Mouse (Mus musculus) spleen, postnatal 4 days (tissue): Measurements from ENCODE around the gene Myl9.
A peak's percentile ranks its signal among the peaks of the same experiment; 100 is the strongest.

Experiments used
- DNase-seq, 2 experiments: peaks; one replicate each; pipeline ENCODE4 v3.0.0; 2022; ENCODE audit warnings: low spot score in 2 of 2

The Myl9 gene

GRCm38 (mm10) chr2:156774738-156775454 lies at the start of gene Myl9:
Myl9 (plus strand) TSS chr2:156775420.
- DNase-seq: peak in 1 of 2 experiments; percentile 64

- DNase-seq: no peak
Observed at GRCm38 (mm10) chr2:156726344-156726743, 48.9 kb upstream of the Myl9 start.

- no peak for DNase-seq
Observed at GRCm38 (mm10) chr2:156726878-156727277, 48.3 kb upstream of the Myl9 start.

DNA sequence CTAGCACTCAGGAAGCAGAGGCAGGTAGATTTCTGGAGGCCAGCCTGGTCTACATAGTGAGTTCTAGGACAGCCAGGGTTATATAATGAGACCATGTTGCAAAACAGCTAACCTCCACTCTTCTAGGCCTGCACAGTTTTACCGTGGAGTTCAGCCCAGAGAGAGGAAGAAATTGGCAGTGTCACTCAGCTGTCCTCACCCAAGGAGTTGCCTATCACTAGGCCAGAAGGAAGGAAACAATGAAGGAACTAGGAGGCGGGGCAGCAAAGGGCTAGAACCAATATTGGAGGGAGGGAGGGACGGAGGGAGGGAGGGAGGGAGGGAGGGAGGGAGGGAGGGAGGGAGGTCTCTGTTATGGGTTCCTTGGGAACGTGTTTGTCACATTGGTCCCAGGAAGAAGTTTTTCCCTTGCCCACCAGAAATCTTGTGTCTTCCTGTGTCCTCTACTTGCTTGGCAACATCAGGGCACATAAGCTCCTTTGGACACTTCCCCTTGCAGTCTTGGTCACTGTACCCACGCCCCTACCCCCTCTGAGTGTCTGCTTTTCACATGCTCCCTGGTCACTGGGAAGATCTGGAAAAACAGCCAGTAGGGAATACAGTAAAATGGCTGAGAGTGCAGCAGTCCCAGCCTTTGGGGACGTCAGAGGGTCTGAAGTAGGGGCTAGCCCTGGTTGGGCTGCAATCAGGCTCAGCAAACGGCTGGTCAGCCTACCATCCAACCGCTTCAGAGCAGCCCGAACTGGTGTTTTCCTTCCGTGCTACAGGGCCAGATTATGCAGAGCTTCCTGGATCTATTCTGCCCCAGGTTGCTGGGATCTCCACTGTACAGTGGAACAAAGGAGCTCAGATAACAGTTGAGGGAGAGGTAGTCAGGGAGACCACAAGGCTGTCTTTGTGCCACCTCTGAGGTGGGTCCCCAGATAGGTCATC lies 45.4 kb upstream of the Myl9 start:
- no peak for DNase-seq

DNA sequence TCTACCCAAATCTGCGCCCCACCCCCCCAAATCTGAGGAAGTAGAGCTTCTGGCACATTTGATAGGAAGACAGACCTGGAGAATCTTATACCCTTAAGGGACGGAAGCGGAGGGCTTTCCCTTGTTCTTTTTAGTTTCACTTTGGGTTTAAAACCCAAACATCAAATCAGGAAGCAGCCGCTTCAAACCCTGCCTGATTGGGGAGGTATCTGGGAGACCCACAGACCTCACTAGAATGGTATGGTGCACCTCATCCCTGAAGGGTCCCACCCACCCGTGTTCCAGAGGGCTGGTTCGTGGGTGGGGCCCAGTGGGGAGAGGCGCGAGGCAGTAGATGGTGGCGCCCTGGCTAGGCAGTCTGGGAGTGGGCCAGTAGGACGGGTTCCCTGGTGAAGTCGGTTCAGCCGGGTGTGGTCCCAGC lies 44.7 kb upstream of the Myl9 start:
- DNase-seq: peak; percentile 25 to 74

DNA sequence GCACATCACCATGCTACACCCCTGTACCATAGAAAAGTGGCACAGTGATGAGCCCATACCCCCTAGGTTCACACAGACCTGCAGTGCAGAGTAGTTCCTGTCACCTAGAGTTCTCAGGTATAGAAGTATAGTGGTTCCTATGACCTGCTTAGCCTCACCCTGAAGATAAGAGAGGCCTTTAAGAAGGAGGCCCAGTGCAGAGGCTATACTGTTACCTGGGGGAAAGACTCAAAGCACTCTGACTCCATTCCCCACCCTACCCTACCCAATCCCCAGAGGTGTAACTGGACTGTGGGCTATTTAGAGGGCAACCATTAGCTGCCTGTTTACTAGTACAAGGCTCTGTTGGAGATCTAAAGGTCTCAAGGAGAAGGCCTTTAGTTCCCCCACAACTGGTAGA lies 43.6 kb upstream of the Myl9 start:
- no peak for DNase-seq

- no peak for DNase-seq
Observed at GRCm38 (mm10) chr2:156732109-156732508, 43.1 kb upstream of the Myl9 start.

- DNase-seq: no peak
Observed at GRCm38 (mm10) chr2:156735761-156736335, 39.4 kb upstream of the Myl9 start.

- no peak for DNase-seq
Observed at GRCm38 (mm10) chr2:156736846-156737245, 38.4 kb upstream of the Myl9 start.

- no peak for DNase-seq
Observed at GRCm38 (mm10) chr2:156737976-156738375, 37.2 kb upstream of the Myl9 start.

GRCm38 (mm10) chr2:156741265-156741664 lies 34.0 kb upstream of the Myl9 start:
- no peak for DNase-seq

DNA sequence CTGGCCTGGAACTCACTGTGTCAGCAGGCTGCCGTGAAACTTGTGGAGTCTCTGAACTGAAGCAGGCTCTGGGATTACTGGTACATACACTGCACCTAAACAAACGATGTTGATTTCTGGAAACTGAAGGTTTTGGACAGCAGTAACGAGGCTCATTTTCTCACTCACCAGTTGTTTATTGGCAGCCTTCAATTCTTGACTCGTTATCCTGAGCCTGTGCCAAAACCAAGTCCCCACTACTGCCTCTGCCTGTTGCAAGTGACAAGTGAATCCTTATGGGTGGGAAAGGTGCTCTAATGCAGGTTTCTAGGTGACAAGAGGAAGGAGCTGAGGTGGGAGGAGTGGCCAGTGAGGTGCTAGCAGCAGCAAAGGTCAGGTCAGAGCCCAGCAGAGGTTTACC lies 33.2 kb upstream of the Myl9 start:
- no peak for DNase-seq

- no peak for DNase-seq
Observed at GRCm38 (mm10) chr2:156743248-156743647, 32.0 kb upstream of the Myl9 start.

- no peak for DNase-seq
Observed at GRCm38 (mm10) chr2:156744414-156744813, 30.8 kb upstream of the Myl9 start.

DNA sequence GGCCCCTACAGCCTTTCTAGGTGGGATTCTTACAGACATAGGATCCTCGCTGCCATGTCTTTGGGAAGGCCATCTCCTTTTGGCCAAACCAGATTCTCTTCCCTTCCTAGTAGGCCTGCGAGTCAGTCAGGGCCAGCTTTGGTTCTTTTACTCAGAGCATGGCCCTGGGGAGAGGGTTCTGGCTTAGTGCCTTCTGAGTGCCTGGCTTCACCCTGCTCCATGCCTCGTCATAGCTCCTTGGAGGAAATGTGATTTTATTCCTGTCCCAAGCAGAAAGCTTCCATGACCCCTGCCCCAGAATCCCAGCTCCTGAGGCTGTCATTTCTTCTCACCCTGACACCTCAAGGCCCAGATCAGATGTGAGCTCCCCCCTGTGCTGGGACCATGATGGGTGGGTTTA lies 27.9 kb upstream of the Myl9 start:
- DNase-seq: no peak

DNA sequence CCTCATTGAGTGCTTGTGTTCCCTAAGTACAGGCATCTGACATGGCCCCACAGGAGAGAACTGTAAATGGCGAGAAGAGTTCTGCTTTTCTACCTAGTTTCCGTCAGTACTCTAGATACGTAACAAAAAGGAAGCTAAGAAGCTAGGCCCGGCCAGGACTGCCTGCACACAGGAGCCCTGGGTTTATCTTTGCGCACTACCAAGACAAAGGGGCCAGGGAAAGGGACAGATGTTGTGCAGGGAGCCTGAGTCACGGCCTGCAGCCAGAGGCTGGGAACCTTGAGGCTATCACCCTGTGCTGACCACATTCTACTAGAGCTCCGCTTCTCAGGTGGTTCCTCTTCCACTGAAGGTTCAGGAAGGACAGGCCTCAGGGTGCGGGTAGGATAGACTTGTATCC lies 25.5 kb upstream of the Myl9 start:
- no peak for DNase-seq

- DNase-seq: no peak
Observed at GRCm38 (mm10) chr2:156756937-156757336, 18.3 kb upstream of the Myl9 start.

GRCm38 (mm10) chr2:156760843-156761505 lies 14.2 kb upstream of the Myl9 start:
- DNase-seq: no peak

GRCm38 (mm10) chr2:156761521-156762278 lies 13.5 kb upstream of the Myl9 start:
- DNase-seq: no peak

DNA sequence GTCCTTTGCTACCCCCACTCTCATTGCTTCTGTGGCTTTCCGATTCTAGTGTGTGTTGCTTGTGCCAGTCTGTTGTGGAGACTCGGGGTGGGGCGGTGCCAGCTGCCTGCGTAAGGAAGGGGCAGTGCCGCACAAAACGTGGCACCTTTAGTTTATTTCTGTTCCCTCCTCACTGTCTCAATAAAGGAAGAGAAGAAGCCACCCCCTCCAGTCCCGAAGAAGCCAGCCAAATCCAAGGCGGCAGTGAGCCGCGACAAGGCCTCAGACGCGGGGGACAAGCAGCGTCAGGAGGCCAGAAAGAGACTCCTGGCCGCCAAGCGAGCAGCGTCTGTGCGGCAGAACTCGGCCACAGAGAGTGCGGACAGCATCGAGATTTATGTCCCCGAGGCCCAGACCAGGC lies 12.7 kb upstream of the Myl9 start:
- no peak for DNase-seq

GRCm38 (mm10) chr2:156763101-156763500 lies 12.1 kb upstream of the Myl9 start:
- DNase-seq: no peak
